ENCODE assay signal across 17 mouse cellular contexts in the genomic region with DNA sequence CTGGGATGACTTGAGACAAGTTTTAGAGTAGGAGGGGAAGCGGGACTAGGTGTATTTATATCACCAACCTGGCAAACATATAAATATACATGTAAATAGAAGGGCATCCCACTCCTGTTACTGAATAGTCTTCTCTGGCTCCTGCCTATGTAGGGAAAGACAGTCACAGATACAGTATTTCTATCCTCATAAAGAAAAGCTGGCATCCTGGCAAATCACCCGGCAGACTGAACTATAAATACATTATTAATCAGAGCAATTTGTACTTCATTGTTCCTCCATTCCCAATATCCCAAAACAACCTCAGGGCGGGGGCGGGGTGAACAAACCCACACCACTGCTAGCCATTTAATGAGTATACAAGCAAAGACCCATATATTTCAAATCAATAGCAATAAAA. TPM values are rescaled to one million over a fixed set of nuclear protein-coding genes. Genes with fewer than 3 reads are reported as not detected.
DNase-seq lines count a peak whose midpoint lies in the region; ATAC-seq and TF ChIP-seq lines count a peak whose summit lies in the region.
"Had no signal": no experiment of that assay in that cellular context is flagged by ENCODE, and none has a peak within 500 bp of the region (broad histone marks: within the 10 kb centered on the region; RNA-seq: fewer than 3 reads in every experiment).

No protein-coding gene starts in this region.

- no peak for DNase-seq in layer of hippocampus, adult 2 months (ENCODE audit: low spot score in 2 of 2)
- DNase-seq in layer of hippocampus, postnatal 10 days (ENCODE audit: low spot score in 2 of 2), result no peak
- DNase-seq in cerebellum, adult 8-10 months, result no peak
- DNase-seq: adrenal gland, adult 2 months; cerebellum, adult 2 months; kidney, adult 9 months; kidney, postnatal 4 days; lung, postnatal 4 days; thymus, postnatal 4 days had no signal

- WGBS in forebrain, embryonic 12.5 days, result 84% methylated on average over 4 of the region's 4 CpGs
- WGBS in forebrain, embryonic 15.5 days, result 68% methylated on average over 4 of the region's 4 CpGs
- 72% methylated on average over 4 of the region's 4 CpGs for WGBS in midbrain, embryonic 15.5 days
- WGBS in intestine, postnatal 0 days, result 92% methylated on average over 4 of the region's 4 CpGs

- no peaks in the 10 kb centered on the region for H3K27me3 ChIP-seq in forebrain, embryonic 12.5 days
- H3K27me3 ChIP-seq in forebrain, embryonic 15.5 days, result no peaks in the 10 kb centered on the region
- no peaks in the 10 kb centered on the region for H3K27me3 ChIP-seq in midbrain, embryonic 15.5 days (replicated peaks)
- no peaks in the 10 kb centered on the region for H3K27me3 ChIP-seq in intestine, postnatal 0 days (replicated peaks; ENCODE audit: control insufficient read depth, insufficient read depth, low read length)
- H3K27me3 ChIP-seq: heart, embryonic 13.5 days; lung, embryonic 15.5 days had no signal

- no peak overlapping the region for H3K4me2 ChIP-seq in forebrain, embryonic 12.5 days
- no peak overlapping the region for H3K4me2 ChIP-seq in forebrain, embryonic 15.5 days (replicated peaks)
- H3K4me2 ChIP-seq in midbrain, embryonic 15.5 days, result no peak overlapping the region
- no peak overlapping the region for H3K4me2 ChIP-seq in intestine, postnatal 0 days (replicated peaks; ENCODE audit: low read depth)
- H3K4me2 ChIP-seq: lung, embryonic 15.5 days had no signal

- no peak overlapping the region for H3K4me3 ChIP-seq in layer of hippocampus, adult 2 months
- no peak overlapping the region for H3K4me3 ChIP-seq in forebrain, embryonic 12.5 days (replicated peaks)
- H3K4me3 ChIP-seq in forebrain, embryonic 15.5 days, result no peak overlapping the region
- no peak overlapping the region for H3K4me3 ChIP-seq in midbrain, embryonic 15.5 days
- no peak overlapping the region for H3K4me3 ChIP-seq in intestine, postnatal 0 days (ENCODE audit: low read depth, low read length)
- H3K4me3 ChIP-seq: heart, embryonic 13.5 days; lung, embryonic 15.5 days had no signal

- H3K9ac ChIP-seq in forebrain, embryonic 12.5 days, result no peak overlapping the region
- H3K9ac ChIP-seq in forebrain, embryonic 15.5 days (replicated peaks), result no peak overlapping the region
- H3K9ac ChIP-seq in midbrain, embryonic 15.5 days, result no peak overlapping the region
- H3K9ac ChIP-seq in intestine, postnatal 0 days (ENCODE audit: low read depth, low read length), result no peak overlapping the region
- H3K9ac ChIP-seq: heart, embryonic 13.5 days; liver, embryonic 14.5 days; lung, embryonic 15.5 days had no signal

- no peak for TF ChIP-seq CTCF in layer of hippocampus, adult 2 months (conservative IDR thresholded peaks at IDR 0.05)
- TF ChIP-seq CTCF in intestine, postnatal 0 days (IDR thresholded peaks at IDR 0.05; ENCODE audit: low read depth), result no peak

- no peaks in the 10 kb centered on the region for H3K9me3 ChIP-seq in forebrain, embryonic 12.5 days
- H3K9me3 ChIP-seq in forebrain, embryonic 15.5 days, result no peaks in the 10 kb centered on the region
- no peaks in the 10 kb centered on the region for H3K9me3 ChIP-seq in midbrain, embryonic 15.5 days
- H3K9me3 ChIP-seq in intestine, postnatal 0 days (ENCODE audit: control insufficient read depth), result no peaks in the 10 kb centered on the region
- H3K9me3 ChIP-seq: embryonic facial prominence, embryonic 10.5 days; heart, embryonic 13.5 days; lung, embryonic 15.5 days had no signal

- H3K4me1 ChIP-seq in forebrain, embryonic 12.5 days, result peaks cover 45% of the 10 kb centered on the region
- peaks cover 33% of the 10 kb centered on the region for H3K4me1 ChIP-seq in forebrain, embryonic 15.5 days
- peaks cover 29% of the 10 kb centered on the region for H3K4me1 ChIP-seq in midbrain, embryonic 15.5 days
- H3K4me1 ChIP-seq in intestine, postnatal 0 days (replicated peaks; ENCODE audit: control insufficient read depth, insufficient read depth, low read length), result no peaks in the 10 kb centered on the region
- H3K4me1 ChIP-seq: lung, embryonic 15.5 days had no signal

- H3K27ac ChIP-seq in layer of hippocampus, adult 2 months, result peak overlapping the region; percentile 70
- H3K27ac ChIP-seq in forebrain, embryonic 12.5 days, result peak overlapping the region; percentile 89
- H3K27ac ChIP-seq in forebrain, embryonic 15.5 days (replicated peaks), result 0 out of 2 replicates have a peak overlapping the region, but pooled peaks have one; percentile 74
- H3K27ac ChIP-seq in midbrain, embryonic 15.5 days, result 0 out of 2 replicates have a peak overlapping the region, but pooled peaks have one; percentile 59
- H3K27ac ChIP-seq in intestine, postnatal 0 days (ENCODE audit: low read depth, low read length), result no peak overlapping the region
- H3K27ac ChIP-seq: embryonic facial prominence, embryonic 10.5 days; liver, embryonic 14.5 days; lung, embryonic 15.5 days had no signal

- H3K36me3 ChIP-seq in forebrain, embryonic 12.5 days (replicated peaks), result no peaks in the 10 kb centered on the region
- H3K36me3 ChIP-seq in forebrain, embryonic 15.5 days, result no peaks in the 10 kb centered on the region
- no peaks in the 10 kb centered on the region for H3K36me3 ChIP-seq in midbrain, embryonic 15.5 days (replicated peaks)
- H3K36me3 ChIP-seq in intestine, postnatal 0 days (ENCODE audit: control insufficient read depth, insufficient read depth), result no peaks in the 10 kb centered on the region
- H3K36me3 ChIP-seq: embryonic facial prominence, embryonic 10.5 days; heart, embryonic 13.5 days; lung, embryonic 15.5 days had no signal

- no peak for ATAC-seq in forebrain, embryonic 12.5 days (ENCODE audit: low FRiP score)
- ATAC-seq in forebrain, embryonic 15.5 days (replicated peaks), result no peak
- no peak for ATAC-seq in midbrain, embryonic 15.5 days (replicated peaks)
- ATAC-seq in intestine, postnatal 0 days, result no peak

RNA-seq across cellular contexts. Expression of a gene that starts 19.3 kb away (rescaled TPM):
- 1 to 10 TPM; 4.3 to 5.1 TPM for total RNA-seq in layer of hippocampus, adult 2 months (2021)
- total RNA-seq in layer of hippocampus, postnatal 10 days (2021), result 1 to 10 TPM; 5.0 to 5.5 TPM
- 6.7 and 8.3 TPM in 2 replicates for polyA plus RNA-seq in forebrain, embryonic 12.5 days (2016; fragmentation: Nextera tagmentation; extraction: Ambion mirVana)
- polyA plus RNA-seq in forebrain, embryonic 15.5 days (2015; fragmentation: Nextera tagmentation; extraction: Ambion mirVana), result 5.2 and 6.4 TPM in 2 replicates
- 5.3 and 7.9 TPM in 2 replicates for polyA plus RNA-seq in midbrain, embryonic 15.5 days (2015; fragmentation: Nextera tagmentation; extraction: Ambion mirVana)
- polyA plus RNA-seq in intestine, postnatal 0 days (2015; fragmentation: Nextera tagmentation; extraction: Ambion mirVana), result 8.8 and 10.5 TPM in 2 replicates

RNA-seq across cellular contexts. Expression of a gene that starts 26.7 kb away (rescaled TPM):
- total RNA-seq in layer of hippocampus, adult 2 months (2021), result 10 to 100 TPM; 91.1 to 93.7 TPM
- total RNA-seq in layer of hippocampus, postnatal 10 days (2021), result 10 to 100 TPM; 45.4 to 48.3 TPM
- 25.8 and 28.9 TPM in 2 replicates for polyA plus RNA-seq in forebrain, embryonic 12.5 days (2016; fragmentation: Nextera tagmentation; extraction: Ambion mirVana)
- polyA plus RNA-seq in forebrain, embryonic 15.5 days (2015; fragmentation: Nextera tagmentation; extraction: Ambion mirVana), result 36.6 and 37.8 TPM in 2 replicates
- polyA plus RNA-seq in midbrain, embryonic 15.5 days (2015; fragmentation: Nextera tagmentation; extraction: Ambion mirVana), result 50.4 and 58.7 TPM in 2 replicates
- 5.3 and 6.7 TPM in 2 replicates for polyA plus RNA-seq in intestine, postnatal 0 days (2015; fragmentation: Nextera tagmentation; extraction: Ambion mirVana)
